Mouse (Mus musculus): ENCODE results near the gene Triml2. TPM values are rescaled to one million over a fixed set of nuclear protein-coding genes. Genes with fewer than 3 reads are reported as not detected.
A peak's percentile ranks its signal among the peaks of the same experiment; 100 is the strongest.

The Triml2 gene
- total and polyA plus RNA-seq, 3 experiments, result not detected

DNA sequence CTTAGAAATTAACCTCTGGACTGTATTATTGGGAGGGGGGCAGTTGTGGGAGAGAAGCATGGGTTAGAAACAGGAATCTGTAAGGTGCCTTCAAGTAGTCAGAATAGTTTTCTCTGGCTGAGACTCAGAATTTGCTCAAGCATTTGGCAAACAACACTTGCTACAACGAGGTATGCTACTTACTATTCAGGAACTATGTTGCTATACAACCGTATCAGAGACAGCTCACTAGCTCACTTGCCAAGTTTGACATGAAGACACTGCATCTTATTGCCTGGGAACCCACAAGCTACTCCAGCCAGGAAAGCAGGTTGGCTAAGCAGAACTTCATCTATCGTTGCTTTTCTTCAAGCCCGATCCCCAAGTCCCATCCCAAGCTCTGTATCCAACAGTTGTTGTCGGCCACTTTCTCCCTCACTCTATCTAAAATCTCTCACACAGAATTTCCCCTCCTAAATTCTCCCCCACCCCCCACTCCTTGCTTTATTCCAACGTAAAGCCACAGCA lies 11.0 kb upstream of the Triml2 start:
- 81% methylated on average over 6 of the region's 6 CpGs for WGBS
- H3K27me3 ChIP-seq (ENCODE audit: control insufficient read depth, insufficient read depth, low read length), result no peaks in the 10 kb centered on the region
- H3K4me1 ChIP-seq (ENCODE audit: control insufficient read depth, insufficient read depth, low read length), result no peaks in the 10 kb centered on the region
- TF ChIP-seq CTCF (IDR thresholded peaks at IDR 0.05) (no peak), EP300 (IDR thresholded peaks at IDR 0.05; ENCODE audit: insufficient read depth, low read depth, low read length) (no peak), POLR2A (IDR thresholded peaks at IDR 0.05; ENCODE audit: insufficient read depth, low read depth, low read length) (no peak)
- intact Hi-C loops (cut with DNase I), result no loop called here
- H3K9ac ChIP-seq (ENCODE audit: low read depth, low read length), result no peak overlapping the region
- H3K79me2 ChIP-seq (replicated peaks; ENCODE audit: control insufficient read depth, insufficient read depth, low read length), result no peaks in the 10 kb centered on the region
- no peak overlapping the region for H3K4me3 ChIP-seq
- H3K36me3 ChIP-seq (ENCODE audit: control insufficient read depth, insufficient read depth, low read length), result no peaks in the 10 kb centered on the region
- no peak for DNase-seq
- no peak overlapping the region for H3K27ac ChIP-seq

DNA sequence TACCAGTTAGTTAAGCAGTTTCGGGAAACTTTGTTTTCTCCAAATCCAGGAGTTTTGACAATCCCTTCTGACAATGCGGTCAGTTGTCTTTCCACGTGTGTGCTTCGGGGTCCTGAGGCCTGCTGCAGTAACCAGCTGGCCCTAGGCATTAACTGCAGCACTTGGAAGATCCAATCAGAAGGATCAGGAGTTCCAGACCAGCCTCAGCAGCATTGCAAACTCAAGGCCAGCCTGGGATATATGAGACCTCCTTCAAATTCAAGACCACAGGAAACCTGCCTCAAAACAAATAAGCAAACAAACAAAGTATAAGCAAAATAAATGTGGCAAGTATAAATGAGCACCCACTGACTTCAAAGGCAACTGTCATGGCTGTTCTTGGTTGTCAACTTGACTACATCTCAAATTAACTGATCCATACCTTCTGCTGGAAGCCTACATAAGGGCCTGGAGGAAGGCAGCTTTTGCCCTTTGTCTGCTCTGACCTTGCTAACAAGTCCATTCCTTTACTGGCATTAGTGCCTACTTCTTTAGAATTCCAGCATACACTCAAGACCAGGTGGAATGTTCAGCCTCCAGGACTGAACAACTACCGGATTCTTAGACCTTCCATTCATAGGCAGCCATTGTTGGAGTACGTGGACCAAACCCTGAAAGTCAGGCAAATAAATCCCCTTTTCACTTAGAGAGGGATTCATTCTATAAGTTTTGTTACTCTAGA lies 3.4 kb upstream of the Triml2 start:
- Histone ChIP-seq H3K4me1 (ENCODE audit: control insufficient read depth, insufficient read depth, low read length) (no peaks in the 10 kb centered on the region), H3K36me3 (ENCODE audit: control insufficient read depth, insufficient read depth, low read length) (no peaks in the 10 kb centered on the region), H3K9ac (ENCODE audit: low read depth, low read length) (no peak overlapping the region), H3K79me2 (replicated peaks; ENCODE audit: control insufficient read depth, insufficient read depth, low read length) (no peaks in the 10 kb centered on the region), H3K27me3 (ENCODE audit: control insufficient read depth, insufficient read depth, low read length) (no peaks in the 10 kb centered on the region), H3K4me3 (no peak overlapping the region), H3K27ac (no peak overlapping the region)
- TF ChIP-seq CTCF (IDR thresholded peaks at IDR 0.05) (no peak), EP300 (IDR thresholded peaks at IDR 0.05; ENCODE audit: insufficient read depth, low read depth, low read length) (no peak), POLR2A (IDR thresholded peaks at IDR 0.05; ENCODE audit: insufficient read depth, low read depth, low read length) (no peak)
- intact Hi-C loops (cut with DNase I), result no loop called here
- 82% methylated on average over 6 of the region's 6 CpGs for WGBS
- no peak for DNase-seq

DNA sequence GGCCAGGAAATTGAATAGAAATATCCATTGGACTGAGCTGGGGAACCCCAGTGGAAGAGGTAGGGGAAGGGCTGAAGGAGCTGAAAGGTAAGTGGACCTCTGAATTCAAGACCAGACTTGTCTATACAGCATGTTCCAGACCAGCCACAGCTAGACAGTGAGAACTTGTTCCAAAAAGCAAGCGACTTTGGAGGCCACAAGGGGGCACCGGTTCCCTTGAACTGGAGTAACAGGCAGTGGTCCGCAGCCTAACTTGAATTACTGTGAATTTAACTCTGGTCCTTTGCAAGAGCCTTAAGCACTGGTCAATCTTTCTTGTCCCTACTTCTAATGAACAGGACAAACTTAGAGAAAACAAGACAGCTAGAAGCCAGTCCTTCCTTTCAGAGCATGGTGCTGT lies 2.1 kb upstream of the Triml2 start:
- H3K79me2 ChIP-seq (replicated peaks; ENCODE audit: control insufficient read depth, insufficient read depth, low read length), result no peaks in the 10 kb centered on the region
- no peak for TF ChIP-seq POLR2A (IDR thresholded peaks at IDR 0.05; ENCODE audit: insufficient read depth, low read depth, low read length)
- TF ChIP-seq EP300 (IDR thresholded peaks at IDR 0.05; ENCODE audit: insufficient read depth, low read depth, low read length), result no peak
- TF ChIP-seq CTCF (IDR thresholded peaks at IDR 0.05), result peak; percentile 24
- DNase-seq, result no peak
- intact Hi-C loops (cut with DNase I), result no loop called here
- H3K36me3 ChIP-seq (ENCODE audit: control insufficient read depth, insufficient read depth, low read length), result no peaks in the 10 kb centered on the region
- no peaks in the 10 kb centered on the region for H3K4me1 ChIP-seq (ENCODE audit: control insufficient read depth, insufficient read depth, low read length)
- H3K4me3 ChIP-seq, result no peak overlapping the region
- 68% methylated on average over 3 of the region's 3 CpGs for WGBS
- no peaks in the 10 kb centered on the region for H3K27me3 ChIP-seq (ENCODE audit: control insufficient read depth, insufficient read depth, low read length)
- H3K27ac ChIP-seq, result no peak overlapping the region
- H3K9ac ChIP-seq (ENCODE audit: low read depth, low read length), result no peak overlapping the region

DNA sequence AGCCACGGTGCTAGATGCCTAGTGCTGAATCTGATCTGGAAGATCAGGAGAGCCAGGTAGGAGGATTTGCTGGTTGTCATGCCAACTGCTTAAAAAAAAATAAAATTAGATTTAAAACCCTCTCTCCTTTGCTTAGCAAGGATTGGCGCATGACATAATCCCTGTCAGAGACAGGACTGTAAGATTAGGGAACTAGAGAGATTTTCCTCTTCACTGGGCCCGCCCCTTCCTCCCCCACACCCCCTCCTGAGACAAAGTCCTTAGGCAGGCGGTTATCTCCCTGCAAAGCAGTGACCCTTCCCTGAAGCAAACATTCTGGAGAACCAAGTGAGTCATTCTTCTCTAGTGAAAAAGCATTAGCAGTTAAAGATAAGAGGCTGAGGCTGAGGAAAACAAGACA lies 1.2 kb upstream of the Triml2 start:
- H3K36me3 ChIP-seq (ENCODE audit: control insufficient read depth, insufficient read depth, low read length), result no peaks in the 10 kb centered on the region
- H3K4me3 ChIP-seq, result no peak overlapping the region
- H3K27ac ChIP-seq, result no peak overlapping the region
- H3K9ac ChIP-seq (ENCODE audit: low read depth, low read length), result no peak overlapping the region
- TF ChIP-seq POLR2A (IDR thresholded peaks at IDR 0.05; ENCODE audit: insufficient read depth, low read depth, low read length) (no peak), CTCF (IDR thresholded peaks at IDR 0.05) (no peak)
- no peak for DNase-seq
- WGBS, result 10% methylated on average over 4 of the region's 4 CpGs
- no peaks in the 10 kb centered on the region for H3K79me2 ChIP-seq (replicated peaks; ENCODE audit: control insufficient read depth, insufficient read depth, low read length)
- no peaks in the 10 kb centered on the region for H3K27me3 ChIP-seq (ENCODE audit: control insufficient read depth, insufficient read depth, low read length)
- H3K4me1 ChIP-seq (ENCODE audit: control insufficient read depth, insufficient read depth, low read length), result no peaks in the 10 kb centered on the region
- intact Hi-C loops (cut with DNase I), result no loop called here

DNA sequence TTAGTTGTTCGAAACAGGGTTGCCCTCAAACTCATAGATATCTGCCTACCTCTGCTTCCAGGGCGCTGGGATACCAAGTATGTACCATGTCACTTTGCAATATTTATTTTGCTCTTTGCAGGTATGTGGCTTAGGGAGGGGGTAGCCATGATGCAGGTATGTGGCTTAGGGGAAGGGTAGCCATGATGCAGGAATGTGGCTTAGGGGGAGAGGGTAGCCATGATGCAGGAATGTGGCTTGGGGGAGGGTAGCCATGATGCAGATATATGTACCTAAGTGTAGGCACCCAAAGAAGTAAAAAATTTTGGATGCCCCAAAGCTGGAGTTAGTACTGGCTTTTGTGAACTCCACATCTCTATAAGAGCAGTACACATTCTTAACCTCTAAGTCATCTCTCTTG lies 1.9 kb downstream of the Triml2 start:
- no peaks in the 10 kb centered on the region for H3K4me1 ChIP-seq (ENCODE audit: control insufficient read depth, insufficient read depth, low read length)
- DNase-seq, result no peak
- WGBS, result 67% methylated on average over 2 of the region's 2 CpGs
- H3K4me3 ChIP-seq, result no peak overlapping the region
- H3K79me2 ChIP-seq (replicated peaks; ENCODE audit: control insufficient read depth, insufficient read depth, low read length), result no peaks in the 10 kb centered on the region
- TF ChIP-seq EP300 (IDR thresholded peaks at IDR 0.05; ENCODE audit: insufficient read depth, low read depth, low read length), result no peak
- TF ChIP-seq POLR2A (IDR thresholded peaks at IDR 0.05; ENCODE audit: insufficient read depth, low read depth, low read length), result no peak
- TF ChIP-seq CTCF (IDR thresholded peaks at IDR 0.05), result no peak
- intact Hi-C loops (cut with DNase I), result no loop called here
- H3K36me3 ChIP-seq (ENCODE audit: control insufficient read depth, insufficient read depth, low read length), result no peaks in the 10 kb centered on the region
- H3K27ac ChIP-seq, result no peak overlapping the region
- no peak overlapping the region for H3K9ac ChIP-seq (ENCODE audit: low read depth, low read length)
- no peaks in the 10 kb centered on the region for H3K27me3 ChIP-seq (ENCODE audit: control insufficient read depth, insufficient read depth, low read length)

DNA sequence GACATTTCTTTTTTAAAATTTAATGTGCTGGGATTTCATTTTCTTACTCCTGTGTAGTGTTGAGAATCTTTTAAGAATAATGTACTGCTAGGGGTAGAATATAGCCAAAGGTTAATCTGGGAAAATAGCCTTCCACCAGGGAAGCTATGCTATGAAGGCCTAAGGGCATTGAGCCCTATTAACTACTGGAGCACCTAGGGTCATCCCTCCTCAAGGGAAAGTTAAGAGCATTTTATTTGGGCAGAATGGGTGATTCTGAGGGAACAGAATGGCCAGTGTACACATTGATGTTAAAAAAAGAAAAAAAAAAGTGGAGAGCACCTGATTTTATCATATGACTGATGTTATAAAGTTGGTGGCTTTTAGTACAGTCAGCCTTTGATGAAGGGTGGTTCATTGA lies 35.2 kb downstream of the Triml2 start:
- no peak for DNase-seq
- TF ChIP-seq EP300 (IDR thresholded peaks at IDR 0.05; ENCODE audit: insufficient read depth, low read depth, low read length) (no peak), POLR2A (IDR thresholded peaks at IDR 0.05; ENCODE audit: insufficient read depth, low read depth, low read length) (no peak), CTCF (IDR thresholded peaks at IDR 0.05) (no peak)
- Histone ChIP-seq H3K9ac (ENCODE audit: low read depth, low read length) (no peak overlapping the region), H3K36me3 (ENCODE audit: control insufficient read depth, insufficient read depth, low read length) (no peaks in the 10 kb centered on the region), H3K4me3 (no peak overlapping the region), H3K79me2 (replicated peaks; ENCODE audit: control insufficient read depth, insufficient read depth, low read length) (no peaks in the 10 kb centered on the region), H3K4me1 (ENCODE audit: control insufficient read depth, insufficient read depth, low read length) (no peaks in the 10 kb centered on the region), H3K27ac (no peak overlapping the region), H3K27me3 (ENCODE audit: control insufficient read depth, insufficient read depth, low read length) (no peaks in the 10 kb centered on the region)
- intact Hi-C loops (cut with DNase I), result no loop called here
